Mouse (Mus musculus): ENCODE measurements around the gene Tmem221.

Gene Tmem221

DNA sequence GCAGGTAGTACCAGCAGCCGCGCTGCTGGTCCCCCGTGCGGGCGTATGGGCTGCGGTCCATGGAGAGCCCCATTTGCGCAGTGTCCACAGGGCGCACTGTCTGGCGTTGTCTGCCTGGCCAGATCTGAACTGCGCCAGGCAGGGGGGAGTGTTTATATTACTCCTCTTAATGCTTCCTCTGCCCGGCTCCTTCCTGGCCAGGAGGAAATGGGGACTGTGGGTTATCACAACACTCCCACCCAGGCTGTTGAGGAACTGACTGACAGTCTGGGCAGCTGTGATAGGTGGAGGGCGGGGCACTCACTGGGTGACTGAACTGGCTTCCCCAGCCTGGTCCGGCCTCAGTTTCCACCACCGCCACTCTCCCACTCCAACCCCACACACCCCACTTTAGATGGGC lies 47.0 kb downstream of the Tmem221 start, which contains the start of gene Plvap:
Gene Plvap, minus strand, starts transcription at position 109 of the 400 bp plus-strand sequence.
- DNase-seq (ENCODE audit: low spot score in 2 of 2): no peak

DNA sequence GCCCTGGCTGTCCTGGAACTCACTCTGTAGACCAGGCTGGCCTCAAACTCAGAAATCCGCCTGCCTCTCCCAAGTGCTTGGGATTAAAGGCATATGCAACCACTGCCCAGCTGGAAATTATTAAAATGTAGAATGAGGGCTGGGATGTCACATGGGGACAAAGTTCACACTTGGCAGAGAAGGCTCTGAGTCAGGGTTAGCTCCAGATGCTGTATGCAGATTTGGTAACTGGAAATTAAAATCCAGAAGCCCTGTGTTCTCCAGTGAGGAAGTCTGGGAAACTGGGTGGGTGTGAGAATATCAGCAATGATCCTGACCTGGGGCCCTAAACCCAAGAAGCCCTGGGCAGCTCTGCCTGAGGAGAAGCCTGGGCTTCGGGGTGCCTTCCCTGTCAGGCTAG lies 49.4 kb downstream of the Tmem221 start:
- no peak for DNase-seq (ENCODE audit: low spot score in 2 of 2)

DNA sequence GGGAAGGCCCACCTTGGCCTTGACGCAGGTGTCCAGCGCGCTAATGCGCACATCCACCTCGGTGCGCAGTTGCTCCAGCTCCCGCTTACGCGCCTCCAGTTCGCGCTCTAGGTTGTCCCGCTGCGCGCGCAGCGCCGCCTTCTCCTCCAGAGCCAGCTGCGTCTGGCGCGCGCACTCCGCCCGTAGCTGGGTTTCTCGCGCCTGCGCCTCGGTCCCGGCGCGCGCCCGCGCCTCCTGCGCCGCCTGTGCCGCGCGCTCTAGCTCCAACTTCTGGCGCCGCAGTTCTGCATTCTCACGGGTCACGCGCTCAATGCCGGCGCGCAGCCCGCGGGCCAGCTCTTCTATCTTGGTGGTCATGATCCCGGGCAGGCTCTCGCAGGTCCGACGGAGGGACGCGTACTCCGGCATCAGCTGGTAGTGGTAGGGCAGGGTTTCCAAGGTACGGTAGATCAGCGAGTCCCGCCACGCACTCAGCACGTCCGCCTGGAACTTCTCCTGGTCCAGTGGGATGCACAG lies 51.0 kb downstream of the Tmem221 start:
- DNase-seq (ENCODE audit: low spot score in 2 of 2): peak; percentile 92

DNA sequence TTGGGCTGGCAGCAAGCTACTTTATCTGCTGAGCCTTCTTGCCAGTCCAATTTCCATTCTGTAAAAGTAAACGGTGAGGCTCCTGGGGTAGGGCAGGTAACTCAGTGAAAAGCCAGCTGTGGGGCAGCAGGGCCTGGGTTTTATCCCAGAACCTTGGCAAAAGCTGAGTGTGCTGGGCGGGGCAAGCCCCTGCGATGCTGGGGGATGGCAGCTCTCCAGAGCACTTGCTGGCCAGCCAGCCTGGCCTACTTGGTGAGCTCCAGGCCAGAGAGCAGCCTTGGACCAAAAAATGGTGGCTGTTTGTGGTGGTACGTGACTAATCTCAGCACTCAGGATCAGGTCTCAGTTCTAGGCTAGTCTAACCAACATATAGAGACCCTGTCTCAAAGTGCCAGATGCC lies 52.7 kb downstream of the Tmem221 start:
- DNase-seq (ENCODE audit: low spot score in 2 of 2): peak in 1 of 2 experiments; percentile 47

DNA sequence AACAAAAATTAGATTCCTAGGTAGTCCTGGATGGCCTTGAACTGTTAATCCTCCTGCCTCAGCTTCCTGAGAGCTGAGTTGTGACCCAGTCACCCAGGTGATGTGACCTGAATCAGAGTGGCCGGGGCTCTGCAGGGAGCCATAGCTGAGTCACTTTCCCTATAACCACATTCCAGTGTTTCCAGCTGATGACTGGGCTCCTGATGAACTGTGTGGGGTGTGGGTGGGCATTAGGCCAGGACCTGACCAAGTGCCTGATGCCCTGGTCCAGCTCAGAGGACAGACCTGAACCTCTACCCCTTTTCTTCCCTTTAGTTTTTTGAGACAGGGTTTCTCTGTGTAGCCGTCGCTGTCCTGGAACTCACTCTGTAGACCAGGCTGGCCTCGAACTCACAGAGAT lies 53.3 kb downstream of the Tmem221 start:
- no peak for DNase-seq (ENCODE audit: low spot score in 2 of 2)

DNA sequence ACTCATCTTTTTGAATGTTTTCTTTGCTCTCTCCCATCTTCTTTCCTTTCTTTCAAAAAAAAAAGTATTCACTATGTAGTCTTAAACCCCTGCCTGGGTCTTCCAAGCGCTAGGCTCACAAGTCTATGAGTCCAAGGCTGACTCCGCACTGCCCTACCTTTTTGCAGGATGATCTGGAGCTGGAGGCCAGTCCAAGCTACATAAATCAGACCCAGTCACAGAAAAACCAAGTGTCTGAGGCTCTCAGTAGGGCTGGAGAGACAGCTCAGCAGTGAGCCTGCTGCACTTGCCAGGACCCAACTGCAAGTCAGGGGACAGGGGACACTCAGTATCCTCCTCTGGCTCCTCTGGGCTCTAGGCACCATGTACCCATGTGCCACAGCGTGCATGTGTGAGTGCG lies 54.3 kb downstream of the Tmem221 start:
- DNase-seq (ENCODE audit: low spot score in 2 of 2): no peak
